Mouse (Mus musculus): ENCODE data around the gene Cabp7. TPM values are rescaled to one million over a fixed set of nuclear protein-coding genes. Genes with fewer than 3 reads are reported as not detected.

The Cabp7 gene
- total RNA-seq, 2 experiments from 2014 or later, result 0.17 to 0.18 TPM

DNA sequence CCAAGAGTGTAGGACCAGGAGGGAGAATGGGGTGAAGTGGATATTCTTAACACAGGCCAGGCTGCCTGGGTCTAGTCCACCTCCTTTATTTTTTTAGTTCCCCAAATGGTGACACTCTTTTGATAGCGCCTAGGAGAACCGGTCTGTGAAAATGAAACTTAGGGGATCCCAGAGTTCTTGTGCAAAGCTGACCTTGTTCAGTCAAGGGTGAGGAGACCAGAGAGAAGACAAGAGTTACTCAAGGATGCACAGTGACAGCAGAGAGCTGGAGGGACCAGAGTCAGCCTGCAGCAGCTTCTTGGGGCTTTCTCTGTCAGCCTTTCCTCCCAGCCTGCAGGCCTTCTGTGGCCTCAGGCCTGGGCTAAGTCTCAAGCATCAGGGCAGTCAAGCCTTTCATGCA lies 15.9 kb upstream of the Cabp7 start:
- Histone ChIP-seq H3K27ac (no peak overlapping the region), H3K4me3 (no peak overlapping the region)
- intact Hi-C loops (cut with DNase I), result no loop called here
- TF ChIP-seq CTCF (IDR thresholded peaks at IDR 0.05), result no peak
- no peak for DNase-seq

GRCm38 (mm10) chr11:4761991-4762390 lies 15.4 kb upstream of the Cabp7 start:
- no peak for DNase-seq
- no peak overlapping the region for H3K4me3 ChIP-seq
- no peak overlapping the region for H3K27ac ChIP-seq
- TF ChIP-seq CTCF (IDR thresholded peaks at IDR 0.05), result no peak
- intact Hi-C loops (cut with DNase I), result no loop called here

DNA sequence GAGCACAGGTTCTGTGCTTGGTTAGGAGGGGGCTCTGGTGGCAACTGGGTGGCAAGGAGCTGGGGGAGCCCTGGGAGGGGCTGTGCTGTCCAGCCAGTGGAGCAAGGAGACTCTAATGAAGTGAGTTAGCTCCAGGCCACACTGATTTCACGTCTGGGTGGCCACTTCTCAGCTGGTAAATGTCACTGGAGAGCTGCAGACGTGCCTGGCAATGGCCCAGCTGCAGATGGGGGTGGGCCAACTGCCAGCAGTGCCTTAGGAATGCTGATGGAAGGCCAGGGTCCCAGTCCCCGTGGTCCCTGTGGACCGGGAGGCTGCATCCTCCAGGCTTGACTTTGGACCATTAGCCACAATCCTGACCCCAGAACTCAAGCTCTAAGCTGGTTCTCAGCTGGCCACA lies 13.9 kb upstream of the Cabp7 start:
- TF ChIP-seq CTCF (IDR thresholded peaks at IDR 0.05), result no peak
- no peak overlapping the region for H3K4me3 ChIP-seq
- no peak overlapping the region for H3K27ac ChIP-seq
- no peak for DNase-seq
- intact Hi-C loops (cut with DNase I), result no loop called here

DNA sequence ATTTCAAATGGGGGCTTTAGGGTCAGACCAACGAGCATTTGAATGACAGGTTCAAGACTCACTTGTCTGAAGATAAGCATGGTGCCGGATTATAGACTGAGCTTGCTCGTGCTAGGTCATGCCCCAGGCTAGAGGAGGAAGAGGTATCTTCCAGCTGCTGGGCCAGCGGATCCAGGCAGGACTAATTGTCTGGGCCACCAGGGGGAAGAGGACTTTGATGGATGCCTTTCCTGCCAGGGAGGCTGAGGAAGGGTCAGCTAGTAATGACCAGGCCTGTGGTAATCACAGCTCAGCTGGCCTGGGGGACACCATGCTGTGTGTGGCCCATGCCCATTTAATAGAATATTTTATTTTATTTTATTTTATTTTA lies 11.2 kb upstream of the Cabp7 start:
- Histone ChIP-seq H3K4me3 (no peak overlapping the region), H3K27ac (no peak overlapping the region)
- intact Hi-C loops (cut with DNase I), result no loop called here
- no peak for DNase-seq
- TF ChIP-seq CTCF (IDR thresholded peaks at IDR 0.05), result no peak

GRCm38 (mm10) chr11:4756984-4757788 lies 10.6 kb upstream of the Cabp7 start:
- no peak for DNase-seq
- TF ChIP-seq CTCF (IDR thresholded peaks at IDR 0.05), result no peak
- no peak overlapping the region for H3K27ac ChIP-seq
- H3K4me3 ChIP-seq, result no peak overlapping the region
- intact Hi-C loops (cut with DNase I), result no loop called here

GRCm38 (mm10) chr11:4756460-4756859 lies 9.9 kb upstream of the Cabp7 start:
- Histone ChIP-seq H3K27ac (no peak overlapping the region), H3K4me3 (no peak overlapping the region)
- no peak for TF ChIP-seq CTCF (IDR thresholded peaks at IDR 0.05)
- no peak for DNase-seq
- intact Hi-C loops (cut with DNase I), result no loop called here

DNA sequence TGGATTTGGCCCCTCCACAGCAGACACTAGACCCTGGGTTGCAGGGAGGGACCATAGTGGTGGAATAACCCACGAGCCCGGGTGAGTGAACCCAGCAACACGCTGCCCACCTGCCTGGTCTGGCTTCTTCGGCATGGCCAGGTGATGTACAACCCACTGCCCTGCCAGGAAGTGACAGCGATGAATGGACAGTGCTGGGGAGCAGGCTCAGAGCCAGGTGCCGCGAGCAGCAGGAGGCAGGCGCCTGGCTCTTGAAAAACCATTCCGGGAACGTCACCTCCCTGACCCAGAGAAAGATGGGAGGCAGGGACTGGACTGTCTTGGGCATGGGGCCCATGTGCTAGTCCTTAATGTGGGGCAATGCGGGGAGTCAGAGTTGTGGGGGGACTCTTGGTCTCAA lies 8.3 kb upstream of the Cabp7 start:
- no peak for TF ChIP-seq CTCF (IDR thresholded peaks at IDR 0.05)

GRCm38 (mm10) chr11:4754036-4754435 lies 7.5 kb upstream of the Cabp7 start:
- intact Hi-C loops (cut with DNase I), result no loop called here
- no peak overlapping the region for H3K4me3 ChIP-seq
- no peak overlapping the region for H3K27ac ChIP-seq
- no peak for DNase-seq
- peak; percentile 34; the same call in 1 of the 2 replicates for TF ChIP-seq CTCF (IDR thresholded peaks at IDR 0.05)

More for the DNA sequence above, 8.3 kb upstream of the Cabp7 start:
- no peak for DNase-seq
- Histone ChIP-seq H3K4me3 (no peak overlapping the region), H3K27ac (no peak overlapping the region)
- intact Hi-C loops (cut with DNase I), result no loop called here

DNA sequence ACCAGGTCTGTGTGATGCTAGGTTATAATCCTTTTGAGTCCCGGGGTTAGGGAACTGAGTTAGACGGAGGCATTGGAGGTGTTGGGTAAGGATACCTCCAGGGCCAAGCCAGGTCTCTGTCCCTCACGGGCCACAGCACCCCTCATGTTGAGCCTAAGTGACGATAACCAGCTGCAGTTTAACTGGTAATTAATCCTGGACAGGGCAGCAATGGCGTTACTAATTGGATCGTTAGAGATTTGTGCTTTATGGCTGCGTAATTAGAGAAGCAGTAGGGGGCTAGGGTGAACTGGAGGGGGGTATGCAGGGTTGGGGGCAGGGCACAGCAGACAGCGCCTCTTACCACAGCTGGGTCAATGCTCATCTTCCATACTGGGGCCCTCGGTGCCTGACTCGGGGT lies 6.3 kb upstream of the Cabp7 start:
- H3K27ac ChIP-seq, result no peak overlapping the region

DNA sequence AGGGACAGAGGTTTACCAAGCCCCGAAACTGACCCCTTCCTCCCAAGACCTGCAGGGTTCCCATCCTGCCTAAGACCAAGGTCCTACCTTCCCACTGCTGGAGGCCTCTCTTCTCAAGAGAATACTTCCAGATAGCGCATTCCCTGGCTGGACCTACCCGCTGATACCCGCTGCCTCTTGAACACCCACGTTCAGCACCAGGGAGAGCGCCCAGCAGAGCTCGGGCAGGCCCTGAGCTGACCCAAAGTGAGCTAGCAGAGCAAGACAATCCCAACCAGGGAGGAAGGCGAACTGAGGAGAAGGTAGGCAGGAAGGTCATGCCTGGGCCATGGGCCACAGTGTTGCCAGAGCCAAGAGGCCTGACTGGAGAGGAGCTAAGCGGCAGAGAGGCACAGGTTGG lies 3.7 kb upstream of the Cabp7 start:
- DNase-seq, result peak; percentile 72
- no peak overlapping the region for H3K4me3 ChIP-seq
- intact Hi-C loops (cut with DNase I), result no loop called here
- no peak overlapping the region for H3K27ac ChIP-seq
- TF ChIP-seq CTCF (IDR thresholded peaks at IDR 0.05), result no peak

More for the DNA sequence above, 6.3 kb upstream of the Cabp7 start:
- DNase-seq, result no peak
- no peak for TF ChIP-seq CTCF (IDR thresholded peaks at IDR 0.05)
- H3K4me3 ChIP-seq, result no peak overlapping the region
- intact Hi-C loops (cut with DNase I), result no loop called here

DNA sequence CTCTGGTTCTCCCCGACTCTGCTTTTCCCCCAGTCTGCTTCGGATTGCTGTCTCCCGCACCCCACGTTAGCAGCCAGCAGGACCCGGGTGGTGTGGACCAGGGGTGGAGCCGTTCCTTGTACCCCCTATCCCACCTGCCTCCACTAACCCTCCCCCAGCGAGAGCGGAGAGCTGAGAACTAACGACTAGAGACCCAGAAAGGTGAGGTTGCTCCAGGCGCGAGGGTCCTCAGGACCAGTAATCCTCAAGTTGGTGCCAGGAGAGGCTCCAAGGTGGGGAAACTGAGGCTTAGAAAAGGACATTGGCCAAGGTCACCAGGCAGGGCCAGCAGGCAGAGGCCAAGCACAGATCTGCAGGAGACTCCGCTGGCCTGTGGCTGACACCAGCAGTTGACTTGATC lies 707 bp upstream of the Cabp7 start:
- Histone ChIP-seq H3K27ac (no peak overlapping the region), H3K4me3 (peak overlapping the region; percentile 66)
- TF ChIP-seq CTCF (IDR thresholded peaks at IDR 0.05), result no peak
- DNase-seq, result no peak
- intact Hi-C loops (cut with DNase I), result no loop called here

GRCm38 (mm10) chr11:4745969-4746368 lies 609 bp downstream of the Cabp7 start:
- H3K4me3 ChIP-seq, result peak overlapping the region; percentile 66
- DNase-seq, result no peak
- H3K27ac ChIP-seq, result no peak overlapping the region
- intact Hi-C loops (cut with DNase I), result no loop called here
- TF ChIP-seq CTCF (IDR thresholded peaks at IDR 0.05), result no peak

DNA sequence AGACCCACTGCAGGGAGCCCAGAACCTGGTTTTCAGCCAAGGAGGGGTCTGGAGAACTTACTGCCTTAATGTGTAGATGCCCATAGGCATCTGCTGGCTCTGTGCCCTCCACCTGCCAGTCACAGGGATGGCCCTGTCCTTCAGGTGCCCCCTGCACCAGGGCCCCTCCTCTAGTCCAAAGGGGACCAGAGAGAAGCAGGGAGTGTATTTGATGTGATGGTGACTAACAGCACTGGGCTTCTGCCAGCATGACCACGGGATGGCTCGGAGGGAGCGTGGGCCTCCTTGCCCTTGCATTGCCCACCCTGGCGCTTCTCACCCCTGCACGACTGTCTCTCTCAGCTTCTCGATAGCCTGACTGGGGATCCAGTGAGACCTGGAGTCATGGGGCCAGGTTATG lies 1.9 kb downstream of the Cabp7 start:
- no peak overlapping the region for H3K4me3 ChIP-seq
- TF ChIP-seq CTCF (IDR thresholded peaks at IDR 0.05), result no peak
- DNase-seq, result no peak
- intact Hi-C loops (cut with DNase I), result no loop called here
- H3K27ac ChIP-seq, result no peak overlapping the region

DNA sequence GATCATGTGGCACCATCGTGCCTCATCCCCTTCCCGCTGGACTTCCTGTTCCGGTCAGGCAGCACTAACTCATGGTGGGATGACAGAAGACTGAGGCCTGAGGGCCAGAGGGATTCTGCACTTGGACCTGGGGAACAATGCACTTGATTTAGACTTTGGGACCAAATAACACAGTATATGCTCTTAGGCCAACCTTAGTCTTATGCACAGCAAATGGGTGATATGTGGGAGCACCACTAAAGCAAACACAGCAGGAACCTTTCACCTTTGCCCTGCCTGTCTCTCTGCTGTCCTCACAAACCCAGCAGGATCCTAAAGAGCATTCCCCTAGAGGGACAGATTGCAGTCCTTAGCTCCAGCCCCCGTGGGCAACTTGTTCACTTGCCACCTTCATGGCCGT lies 5.8 kb downstream of the Cabp7 start:
- no peak for TF ChIP-seq CTCF (IDR thresholded peaks at IDR 0.05)
- intact Hi-C loops (cut with DNase I), result no loop called here
- Histone ChIP-seq H3K4me3 (no peak overlapping the region), H3K27ac (no peak overlapping the region)
- no peak for DNase-seq

Measured in gastrocnemius, adult 2 months (tissue).